ENCODE assay signal across 27 mouse cellular contexts in genomic region chr11:76122571-76122970, GRCm38 (mm10). TPM values are rescaled to one million over a fixed set of nuclear protein-coding genes. Genes with fewer than 3 reads are reported as not detected.
DNase-seq lines count a peak whose midpoint lies in the region; ATAC-seq lines count a peak whose summit lies in the region.
"Had no signal": no experiment of that assay in that cellular context is flagged by ENCODE, and none has a peak within 500 bp of the region (broad histone marks: within the 10 kb centered on the region; RNA-seq: fewer than 3 reads in every experiment).

No protein-coding gene starts in this region.

- ATAC-seq in embryonic facial prominence, embryonic 13.5 days (ENCODE audit: insufficient number of reproducible peaks, insufficient read depth, low FRiP score, low TSS enrichment, low read depth): no peak
- ATAC-seq in kidney, embryonic 16.5 days (ENCODE audit: low FRiP score, low TSS enrichment): no peak
- no peak for ATAC-seq in embryonic facial prominence, embryonic 14.5 days (ENCODE audit: low read depth)
- ATAC-seq in cerebellum, adult (ENCODE audit: insufficient number of reproducible peaks, low FRiP score, low TSS enrichment): no peak
- ATAC-seq: forebrain, embryonic 16.5 days; intestine, embryonic 16.5 days had no signal

- no peak overlapping the region for H3K4me3 ChIP-seq in embryonic facial prominence, embryonic 13.5 days
- H3K4me3 ChIP-seq in embryonic facial prominence, embryonic 10.5 days: no peak overlapping the region
- H3K4me3 ChIP-seq in kidney, embryonic 16.5 days (ENCODE audit: low read length): no peak overlapping the region
- no peak overlapping the region for H3K4me3 ChIP-seq in embryonic facial prominence, embryonic 14.5 days (ENCODE audit: low read depth, low read length)
- H3K4me3 ChIP-seq: heart, embryonic 12.5 days; hindbrain, embryonic 13.5 days; liver, embryonic 15.5 days; stomach, embryonic 15.5 days had no signal

- no peaks in the 10 kb centered on the region for H3K36me3 ChIP-seq in embryonic facial prominence, embryonic 13.5 days
- H3K36me3 ChIP-seq in embryonic facial prominence, embryonic 10.5 days (replicated peaks): peaks cover 25% of the 10 kb centered on the region
- no peaks in the 10 kb centered on the region for H3K36me3 ChIP-seq in kidney, embryonic 16.5 days (ENCODE audit: insufficient read depth, low read length)
- peaks cover 6% of the 10 kb centered on the region; the same call in 1 of the 2 replicates for H3K36me3 ChIP-seq in embryonic facial prominence, embryonic 14.5 days (ENCODE audit: control insufficient read depth, insufficient read depth, low read length)

- no peak overlapping the region for H3K9ac ChIP-seq in embryonic facial prominence, embryonic 13.5 days
- no peak overlapping the region for H3K9ac ChIP-seq in kidney, embryonic 16.5 days (replicated peaks; ENCODE audit: low read length)
- no peak overlapping the region for H3K9ac ChIP-seq in embryonic facial prominence, embryonic 14.5 days (ENCODE audit: low read depth, low read length)
- H3K9ac ChIP-seq: heart, embryonic 12.5 days; hindbrain, embryonic 13.5 days; liver, embryonic 15.5 days; lung, embryonic 14.5 days; stomach, embryonic 15.5 days had no signal

- no peak for DNase-seq in embryonic facial prominence, embryonic 10.5 days (ENCODE audit: low spot score)
- peak; percentile 68 for DNase-seq in kidney, adult 9 months
- DNase-seq in embryonic facial prominence, embryonic 14.5 days (ENCODE audit: low spot score): peak; percentile 71
- peak; percentile 34 for DNase-seq in skeletal muscle tissue, adult 2 months (ENCODE audit: low read depth, low spot score)
- DNase-seq: adrenal gland, postnatal 10 days; cerebellum, adult 11-12 months; cerebellum, adult 9-11 months; gastrocnemius, postnatal 14 days; heart, adult 18-20 months; heart, postnatal 4 days; layer of hippocampus, postnatal 36 days; left cerebral cortex, postnatal 4 days; lung, embryonic 14.5 days; lung, postnatal 14 days; midbrain, embryonic 14.5 days; retina, postnatal 1 day; right cerebral cortex, postnatal 14 days had no signal

- WGBS in embryonic facial prominence, embryonic 13.5 days: 58% methylated on average over 2 of the region's 2 CpGs
- 87% methylated on average over 2 of the region's 2 CpGs for WGBS in embryonic facial prominence, embryonic 10.5 days
- 75% methylated on average over 2 of the region's 2 CpGs for WGBS in kidney, embryonic 16.5 days
- WGBS in embryonic facial prominence, embryonic 14.5 days: 41% methylated on average over 2 of the region's 2 CpGs

- H3K9me3 ChIP-seq in embryonic facial prominence, embryonic 13.5 days: no peaks in the 10 kb centered on the region
- no peaks in the 10 kb centered on the region for H3K9me3 ChIP-seq in embryonic facial prominence, embryonic 10.5 days
- no peaks in the 10 kb centered on the region for H3K9me3 ChIP-seq in kidney, embryonic 16.5 days (ENCODE audit: low read length)
- H3K9me3 ChIP-seq in embryonic facial prominence, embryonic 14.5 days (ENCODE audit: control insufficient read depth, low read length): no peaks in the 10 kb centered on the region
- H3K9me3 ChIP-seq: heart, embryonic 12.5 days; hindbrain, embryonic 13.5 days; liver, embryonic 15.5 days; stomach, embryonic 15.5 days had no signal

- H3K27me3 ChIP-seq in embryonic facial prominence, embryonic 13.5 days: no peaks in the 10 kb centered on the region
- no peaks in the 10 kb centered on the region for H3K27me3 ChIP-seq in embryonic facial prominence, embryonic 10.5 days (replicated peaks; ENCODE audit: low read depth, poor library complexity, severe bottlenecking)
- H3K27me3 ChIP-seq in kidney, embryonic 16.5 days (ENCODE audit: insufficient read depth, low read length): no peaks in the 10 kb centered on the region
- H3K27me3 ChIP-seq in embryonic facial prominence, embryonic 14.5 days (replicated peaks; ENCODE audit: control insufficient read depth, insufficient read depth, low read length): no peaks in the 10 kb centered on the region
- H3K27me3 ChIP-seq: CH12.LX; heart, embryonic 12.5 days; hindbrain, embryonic 13.5 days; liver, embryonic 15.5 days; stomach, embryonic 15.5 days had no signal

- H3K27ac ChIP-seq in embryonic facial prominence, embryonic 13.5 days: peak overlapping the region; percentile 71; the same call in 1 of the 2 replicates
- no peak overlapping the region for H3K27ac ChIP-seq in embryonic facial prominence, embryonic 10.5 days (replicated peaks)
- no peak overlapping the region for H3K27ac ChIP-seq in kidney, embryonic 16.5 days (ENCODE audit: low read length)
- H3K27ac ChIP-seq in embryonic facial prominence, embryonic 14.5 days (replicated peaks; ENCODE audit: low read depth, low read length): 0 out of 2 replicates have a peak overlapping the region, but pooled peaks have one; percentile 47
- H3K27ac ChIP-seq: hindbrain, embryonic 13.5 days; liver, embryonic 15.5 days; stomach, embryonic 15.5 days had no signal

- H3K4me2 ChIP-seq in embryonic facial prominence, embryonic 13.5 days: no peak overlapping the region
- H3K4me2 ChIP-seq in kidney, embryonic 16.5 days (replicated peaks; ENCODE audit: low read depth, low read length): no peak overlapping the region
- no peak overlapping the region for H3K4me2 ChIP-seq in embryonic facial prominence, embryonic 14.5 days (ENCODE audit: low read depth, low read length)
- H3K4me2 ChIP-seq: heart, embryonic 12.5 days; hindbrain, embryonic 13.5 days; liver, embryonic 15.5 days; lung, embryonic 14.5 days; stomach, embryonic 15.5 days had no signal

- peaks cover 63% of the 10 kb centered on the region for H3K4me1 ChIP-seq in embryonic facial prominence, embryonic 13.5 days
- H3K4me1 ChIP-seq in embryonic facial prominence, embryonic 10.5 days: peaks cover 31% of the 10 kb centered on the region
- H3K4me1 ChIP-seq in kidney, embryonic 16.5 days (ENCODE audit: insufficient read depth, low read length): peaks cover 9% of the 10 kb centered on the region
- H3K4me1 ChIP-seq in embryonic facial prominence, embryonic 14.5 days (ENCODE audit: control insufficient read depth, insufficient read depth, low read length): peaks cover 45% of the 10 kb centered on the region
- H3K4me1 ChIP-seq: hindbrain, embryonic 13.5 days; liver, embryonic 15.5 days had no signal

RNA-seq across cellular contexts. Expression of gene Vps53, which starts 56.9 kb away (rescaled TPM):
- 36.5 and 38.5 TPM in 2 replicates for polyA plus RNA-seq in embryonic facial prominence, embryonic 13.5 days (2015; fragmentation: Nextera tagmentation; extraction: Ambion mirVana)
- polyA plus RNA-seq in embryonic facial prominence, embryonic 10.5 days (2016; fragmentation: Nextera tagmentation; extraction: Ambion mirVana): 37.5 and 39.8 TPM in 2 replicates
- polyA plus RNA-seq in kidney, embryonic 16.5 days (2015; fragmentation: Nextera tagmentation; extraction: Ambion mirVana): 46.2 and 46.9 TPM in 2 replicates
- 32.4 and 36.6 TPM in 2 replicates for polyA plus RNA-seq in embryonic facial prominence, embryonic 14.5 days (2014; fragmentation: Nextera tagmentation; extraction: Ambion mirVana)

RNA-seq across cellular contexts. Expression of gene Fam57a, which starts 56.9 kb away (rescaled TPM):
- polyA plus RNA-seq in embryonic facial prominence, embryonic 13.5 days (2015; fragmentation: Nextera tagmentation; extraction: Ambion mirVana): 20.7 and 20.8 TPM in 2 replicates
- 35.0 and 35.1 TPM in 2 replicates for polyA plus RNA-seq in embryonic facial prominence, embryonic 10.5 days (2016; fragmentation: Nextera tagmentation; extraction: Ambion mirVana)
- 27.0 and 28.6 TPM in 2 replicates for polyA plus RNA-seq in kidney, embryonic 16.5 days (2015; fragmentation: Nextera tagmentation; extraction: Ambion mirVana)
- 34.2 and 36.8 TPM in 2 replicates for polyA plus RNA-seq in embryonic facial prominence, embryonic 14.5 days (2014; fragmentation: Nextera tagmentation; extraction: Ambion mirVana)

Comparison
In these comparisons a context has a peak if more than half of its experiments do, and no peak if none do; other contexts are left out.
1. H3K27ac ChIP-seq: peak in embryonic facial prominence, embryonic 13.5 days (single experiment) and embryonic facial prominence, embryonic 14.5 days (single experiment); none in embryonic facial prominence, embryonic 10.5 days (single experiment) and kidney, embryonic 16.5 days (single experiment).